Comparison of ENCODE assay signal across 20 mouse cellular contexts in genomic region chr5:31771486-31771885, GRCm38 (mm10).
DNase-seq lines count a peak whose midpoint lies in the region; ATAC-seq and TF ChIP-seq lines count a peak whose summit lies in the region.
"Had no signal": no experiment of that assay in that cellular context is flagged by ENCODE, and none has a peak within 500 bp of the region (broad histone marks: within the 10 kb centered on the region; RNA-seq: fewer than 3 reads in every experiment).

No protein-coding gene starts in this region.

- no peak for TF ChIP-seq CTCF in liver, postnatal 0 days (IDR thresholded peaks at IDR 0.05; ENCODE audit: low read depth)

- peaks cover 3% of the 10 kb centered on the region; the same call in 1 of the 2 replicates for H3K9me3 ChIP-seq in liver, postnatal 0 days (ENCODE audit: low read length)
- H3K9me3 ChIP-seq: embryonic facial prominence, embryonic 15.5 days; forebrain, embryonic 10.5 days; forebrain, embryonic 12.5 days had no signal

- no peak overlapping the region for H3K4me3 ChIP-seq in liver, postnatal 0 days (ENCODE audit: low read depth, low read length)
- H3K4me3 ChIP-seq: embryonic facial prominence, embryonic 13.5 days; embryonic facial prominence, embryonic 15.5 days; erythroblast, embryonic 14.5 days; forebrain, embryonic 10.5 days; forebrain, embryonic 12.5 days had no signal

- DNase-seq in adrenal gland, adult 2 months: peak; percentile 52
- DNase-seq in adrenal gland, postnatal 4 days (ENCODE audit: low spot score in 2 of 2): no peak
- peak; percentile 28 for DNase-seq in adrenal gland, postnatal 14 days
- DNase-seq in adrenal gland, postnatal 25 days: no peak
- DNase-seq in liver, postnatal 0 days: no peak
- DNase-seq in liver: no peak
- DNase-seq: cerebellum, adult 11 months; cerebellum, adult 18-20 months; cerebellum, adult 8-10 months; cerebellum, adult 9-11 months; cerebellum, postnatal 14 days; cerebellum, postnatal 36 days; embryo, embryonic 11 days had no signal

- no peak overlapping the region for H3K9ac ChIP-seq in liver, postnatal 0 days (replicated peaks)
- H3K9ac ChIP-seq: embryonic facial prominence, embryonic 13.5 days; embryonic facial prominence, embryonic 15.5 days; forebrain, embryonic 12.5 days had no signal

- no peaks in the 10 kb centered on the region for H3K27me3 ChIP-seq in liver, postnatal 0 days (ENCODE audit: insufficient read depth, low read length)
- H3K27me3 ChIP-seq: embryonic facial prominence, embryonic 13.5 days; embryonic facial prominence, embryonic 15.5 days; forebrain, embryonic 12.5 days had no signal

- no peak overlapping the region for H3K27ac ChIP-seq in liver, postnatal 0 days (ENCODE audit: low read depth)
- H3K27ac ChIP-seq: embryonic facial prominence, embryonic 13.5 days; embryonic facial prominence, embryonic 15.5 days; forebrain, embryonic 10.5 days; forebrain, embryonic 12.5 days had no signal

- no peak overlapping the region for H3K4me2 ChIP-seq in liver, postnatal 0 days (ENCODE audit: low read depth, low read length)
- H3K4me2 ChIP-seq: embryonic facial prominence, embryonic 13.5 days; embryonic facial prominence, embryonic 15.5 days; forebrain, embryonic 12.5 days had no signal

- ATAC-seq in liver, postnatal 0 days: peak; percentile 55; the same call in 1 of the 2 replicates
- ATAC-seq: forebrain, embryonic 14.5 days; forebrain, embryonic 16.5 days had no signal

- H3K36me3 ChIP-seq in liver, postnatal 0 days (replicated peaks; ENCODE audit: insufficient read depth, low read length): no peaks in the 10 kb centered on the region
- H3K36me3 ChIP-seq: embryonic facial prominence, embryonic 13.5 days; embryonic facial prominence, embryonic 15.5 days; forebrain, embryonic 10.5 days; forebrain, embryonic 12.5 days had no signal

- 69% methylated on average over 5 of the region's 5 CpGs for WGBS in liver, postnatal 0 days (ENCODE audit: insufficient replicate concordance)

- 0 out of 2 replicates have a peak, but pooled peaks cover 5% of the 10 kb centered on the region for H3K4me1 ChIP-seq in liver, postnatal 0 days (ENCODE audit: insufficient read depth)
- H3K4me1 ChIP-seq: embryonic facial prominence, embryonic 13.5 days; embryonic facial prominence, embryonic 15.5 days had no signal

- no peak for TF ChIP-seq EP300 in liver, postnatal 0 days (IDR thresholded peaks at IDR 0.05; ENCODE audit: low read depth)

Comparison
In these comparisons a context has a peak if more than half of its experiments do, and no peak if none do; other contexts are left out.
1. DNase-seq: peak in adrenal gland, adult 2 months (single experiment) and adrenal gland, postnatal 14 days (single experiment); none in adrenal gland, postnatal 4 days (0 of 2), adrenal gland, postnatal 25 days (single experiment), liver, postnatal 0 days (single experiment) and liver (single experiment).